Comparison of ENCODE assay signal across 24 mouse cellular contexts in genomic region chr17:45010409-45010808, GRCm38 (mm10).
DNase-seq lines count a peak whose midpoint lies in the region; ATAC-seq and TF ChIP-seq lines count a peak whose summit lies in the region.
"Had no signal": no experiment of that assay in that cellular context is flagged by ENCODE, and none has a peak within 500 bp of the region (broad histone marks: within the 10 kb centered on the region; RNA-seq: fewer than 3 reads in every experiment).

No protein-coding gene starts in this region.

- H3K9me3 ChIP-seq in liver, embryonic 11.5 days (ENCODE audit: control insufficient read depth, low read length): no peaks in the 10 kb centered on the region
- H3K9me3 ChIP-seq in liver, postnatal 0 days (ENCODE audit: low read length): no peaks in the 10 kb centered on the region
- H3K9me3 ChIP-seq: embryonic facial prominence, embryonic 10.5 days; embryonic facial prominence, embryonic 12.5 days; forebrain, embryonic 13.5 days; forebrain, embryonic 15.5 days; G1E had no signal

- peaks cover 2% of the 10 kb centered on the region; the same call in 1 of the 2 replicates for H3K4me1 ChIP-seq in liver, adult 2 months (ENCODE audit: control insufficient read depth, insufficient read depth, low read length)
- H3K4me1 ChIP-seq in liver, embryonic 11.5 days (replicated peaks; ENCODE audit: control insufficient read depth, insufficient read depth, low read length): no peaks in the 10 kb centered on the region
- no peaks in the 10 kb centered on the region; the same call in 1 of the 2 replicates for H3K4me1 ChIP-seq in liver, postnatal 0 days (ENCODE audit: insufficient read depth)
- H3K4me1 ChIP-seq: forebrain, embryonic 13.5 days; forebrain, embryonic 15.5 days had no signal

- H3K27me3 ChIP-seq in liver, adult 2 months (ENCODE audit: control insufficient read depth, insufficient read depth, low read length): peaks cover 13% of the 10 kb centered on the region
- no peaks in the 10 kb centered on the region for H3K27me3 ChIP-seq in liver, embryonic 11.5 days (replicated peaks; ENCODE audit: control insufficient read depth, insufficient read depth, low read length)
- no peaks in the 10 kb centered on the region for H3K27me3 ChIP-seq in liver, postnatal 0 days (ENCODE audit: insufficient read depth, low read length)
- H3K27me3 ChIP-seq: CH12.LX; embryonic facial prominence, embryonic 12.5 days; forebrain, embryonic 13.5 days; forebrain, embryonic 15.5 days; Patski had no signal

- H3K4me2 ChIP-seq in liver, embryonic 11.5 days: no peak overlapping the region
- no peak overlapping the region for H3K4me2 ChIP-seq in liver, postnatal 0 days (ENCODE audit: low read depth, low read length)
- H3K4me2 ChIP-seq: embryonic facial prominence, embryonic 12.5 days; forebrain, embryonic 13.5 days; forebrain, embryonic 15.5 days had no signal

- H3K79me2 ChIP-seq in liver, adult 2 months (ENCODE audit: control insufficient read depth, insufficient read depth, low read length): no peaks in the 10 kb centered on the region

- no peak for TF ChIP-seq POLR2A in liver, adult 2 months (IDR thresholded peaks at IDR 0.05; ENCODE audit: extremely low read depth, insufficient read depth, low read length)

- no peaks in the 10 kb centered on the region for H3K36me3 ChIP-seq in liver, adult 2 months (ENCODE audit: control insufficient read depth, insufficient read depth, low read length)
- no peaks in the 10 kb centered on the region for H3K36me3 ChIP-seq in liver, embryonic 11.5 days (ENCODE audit: control insufficient read depth, insufficient read depth, low read length)
- no peaks in the 10 kb centered on the region for H3K36me3 ChIP-seq in liver, postnatal 0 days (replicated peaks; ENCODE audit: insufficient read depth, low read length)
- H3K36me3 ChIP-seq: embryonic facial prominence, embryonic 10.5 days; embryonic facial prominence, embryonic 12.5 days; forebrain, embryonic 15.5 days; G1E had no signal

- no peak for DNase-seq in layer of hippocampus, adult 2 months (ENCODE audit: low spot score in 2 of 2)
- DNase-seq in layer of hippocampus, postnatal 25 days (ENCODE audit: extremely low spot score in 1 of 2, low spot score in 1 of 2): no peak
- peak; percentile 96 for DNase-seq in liver, adult 2 months (ENCODE audit: extremely low read depth, low read depth, low spot score)
- DNase-seq in liver, embryonic 11.5 days (ENCODE audit: low spot score): no peak
- DNase-seq in liver, postnatal 0 days: no peak
- no peak for DNase-seq in liver
- DNase-seq: adrenal gland, adult 8-10 months; adrenal gland, postnatal 14 days; adrenal gland, postnatal 36 days; B cell, adult 2 months; cerebellum, adult 11-12 months; cerebellum, adult 2 months; cerebellum, adult 9-10 months; cerebellum, postnatal 10 days; cerebellum, postnatal 25 days had no signal

- ATAC-seq in liver, embryonic 11.5 days (replicated peaks; ENCODE audit: low FRiP score): no peak
- ATAC-seq in liver, postnatal 0 days: peak; percentile 53; the same call in 1 of the 2 replicates
- ATAC-seq: activated CD4-positive, CD25-positive, alpha-beta regulatory T cell, adult 4 months; CD4-positive, CD25-positive, alpha-beta regulatory T cell, adult 4 months; forebrain, embryonic 13.5 days; forebrain, embryonic 15.5 days; Patski had no signal

- no peak overlapping the region for H3K4me3 ChIP-seq in layer of hippocampus, adult 2 months
- H3K4me3 ChIP-seq in liver, adult 2 months (ENCODE audit: insufficient read depth, low read depth, low read length): no peak overlapping the region
- no peak overlapping the region for H3K4me3 ChIP-seq in liver, embryonic 11.5 days (ENCODE audit: low read depth, low read length)
- no peak overlapping the region for H3K4me3 ChIP-seq in liver, postnatal 0 days (ENCODE audit: low read depth, low read length)
- H3K4me3 ChIP-seq: embryonic facial prominence, embryonic 10.5 days; embryonic facial prominence, embryonic 12.5 days; forebrain, embryonic 13.5 days; forebrain, embryonic 15.5 days had no signal

- H3K27ac ChIP-seq in layer of hippocampus, adult 2 months: peak overlapping the region; percentile 25; the same call in 1 of the 2 replicates
- no peak overlapping the region for H3K27ac ChIP-seq in liver, adult 2 months (replicated peaks; ENCODE audit: insufficient read depth, low read depth, low read length)
- H3K27ac ChIP-seq in liver, embryonic 11.5 days (ENCODE audit: low read depth, low read length): no peak overlapping the region
- H3K27ac ChIP-seq in liver, postnatal 0 days (ENCODE audit: low read depth): no peak overlapping the region
- H3K27ac ChIP-seq: embryonic facial prominence, embryonic 10.5 days; forebrain, embryonic 13.5 days; forebrain, embryonic 15.5 days had no signal

- TF ChIP-seq CTCF in layer of hippocampus, adult 2 months (conservative IDR thresholded peaks at IDR 0.05): no peak
- no peak for TF ChIP-seq CTCF in liver, adult 2 months (IDR thresholded peaks at IDR 0.05; ENCODE audit: low read depth, low read length)
- TF ChIP-seq CTCF in liver, postnatal 0 days (IDR thresholded peaks at IDR 0.05; ENCODE audit: low read depth): no peak

- WGBS in liver, adult 2 months: 20% methylated on average over 2 of the region's 2 CpGs
- 73% methylated on average over 2 of the region's 2 CpGs for WGBS in liver, embryonic 11.5 days
- WGBS in liver, postnatal 0 days (ENCODE audit: insufficient replicate concordance): 54% methylated on average over 2 of the region's 2 CpGs

- no peak overlapping the region for H3K9ac ChIP-seq in liver, adult 2 months (ENCODE audit: low read depth, low read length)
- H3K9ac ChIP-seq in liver, embryonic 11.5 days (ENCODE audit: low read depth, low read length): no peak overlapping the region
- H3K9ac ChIP-seq in liver, postnatal 0 days (replicated peaks): no peak overlapping the region
- H3K9ac ChIP-seq: embryonic facial prominence, embryonic 12.5 days; forebrain, embryonic 13.5 days; forebrain, embryonic 15.5 days had no signal

- TF ChIP-seq EP300 in liver, postnatal 0 days (IDR thresholded peaks at IDR 0.05; ENCODE audit: low read depth): no peak
